Mouse (Mus musculus) olfactory bulb, adult 2 months (tissue): ENCODE measurements around the gene Eipr1. TPM values are rescaled to one million over a fixed set of nuclear protein-coding genes. Genes with fewer than 3 reads are reported as not detected.
A peak's percentile ranks its signal among the peaks of the same experiment; 100 is the strongest.

Experiments used
- H3K27ac ChIP-seq: fragments of 200-500 bp; 2 replicates; pipeline ENCODE4 v1.5.1; 2012; ENCODE audit warnings: low read depth, low read length; ENCODE audit not compliant: insufficient read depth
- H3K4me1 ChIP-seq: fragments of 200-500 bp; 2 replicates; pipeline ENCODE4 v1.6.1; 2012; ENCODE audit warnings: low read length; ENCODE audit not compliant: control insufficient read depth, insufficient read depth
- H3K4me3 ChIP-seq: fragments of 200-500 bp; 2 replicates; pipeline ENCODE4 v1.5.1; 2012; ENCODE audit warnings: mild to moderate bottlenecking, low read depth, low read length, moderate library complexity; ENCODE audit not compliant: insufficient read depth
- CTCF ChIP-seq: fragments of 200-500 bp; IDR thresholded peaks from 2 replicates; pipeline ENCODE4 v1.5.1; 2012; ENCODE audit warnings: low read depth, mild to moderate bottlenecking, low read length, moderate library complexity; ENCODE audit not compliant: insufficient read depth
- POLR2A ChIP-seq: fragments of 200-500 bp; IDR thresholded peaks from 2 replicates; pipeline ENCODE4 v1.6.1; 2012; ENCODE audit warnings: mild to moderate bottlenecking, low read depth, low read length, moderate library complexity; ENCODE audit not compliant: insufficient read depth
- WGBS: fragments of 180-500 bp; shearing (Covaris S2); methylation state at CpG from one replicate; pipeline ENCODE4 v1.1.7; 2018; 5-methylcytosine and 5-hydroxymethylcytosine counted together
- polyA plus RNA-seq: library from polyadenylated mRNA; stranded (reverse); fragments of >200 nt; gene quantifications from 2 replicates; pipeline ENCODE4 v1.2.4, GENCODE M21; 2012; ENCODE audit warnings: low replicate concordance; ENCODE audit not compliant: missing spikeins, insufficient read depth, insufficient read length

The Eipr1 gene
- polyA plus RNA-seq, 1 experiment: not detected

DNA sequence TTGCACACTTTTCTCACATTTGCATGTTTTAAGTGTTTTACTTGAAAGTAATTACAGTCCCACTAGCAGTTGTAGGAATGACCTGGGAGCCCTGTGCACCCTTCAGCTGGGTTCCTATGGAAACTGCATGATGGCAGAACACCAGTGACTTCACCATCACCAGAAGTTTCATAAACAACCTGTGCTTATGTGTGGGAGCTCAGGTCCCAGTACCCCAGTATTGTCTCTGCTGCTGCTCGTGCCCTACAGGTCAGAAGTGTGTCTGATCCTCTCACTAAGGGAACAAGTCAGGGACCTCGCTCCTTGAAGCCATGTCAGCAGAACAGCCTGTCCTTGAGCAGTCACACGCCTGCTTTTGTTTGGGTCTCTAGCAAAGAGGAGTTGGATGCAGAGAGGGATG, 78.9 kb downstream of the Eipr1 start:
- WGBS: 89% methylated on average over 3 of the region's 3 CpGs
- TF ChIP-seq POLR2A (no peak), CTCF (no peak)
- H3K27ac ChIP-seq: no peak overlapping the region
- H3K4me1 ChIP-seq: peaks cover 5% of the 10 kb centered on the region; the same call in 1 of the 2 replicates
- no peak overlapping the region for H3K4me3 ChIP-seq

DNA sequence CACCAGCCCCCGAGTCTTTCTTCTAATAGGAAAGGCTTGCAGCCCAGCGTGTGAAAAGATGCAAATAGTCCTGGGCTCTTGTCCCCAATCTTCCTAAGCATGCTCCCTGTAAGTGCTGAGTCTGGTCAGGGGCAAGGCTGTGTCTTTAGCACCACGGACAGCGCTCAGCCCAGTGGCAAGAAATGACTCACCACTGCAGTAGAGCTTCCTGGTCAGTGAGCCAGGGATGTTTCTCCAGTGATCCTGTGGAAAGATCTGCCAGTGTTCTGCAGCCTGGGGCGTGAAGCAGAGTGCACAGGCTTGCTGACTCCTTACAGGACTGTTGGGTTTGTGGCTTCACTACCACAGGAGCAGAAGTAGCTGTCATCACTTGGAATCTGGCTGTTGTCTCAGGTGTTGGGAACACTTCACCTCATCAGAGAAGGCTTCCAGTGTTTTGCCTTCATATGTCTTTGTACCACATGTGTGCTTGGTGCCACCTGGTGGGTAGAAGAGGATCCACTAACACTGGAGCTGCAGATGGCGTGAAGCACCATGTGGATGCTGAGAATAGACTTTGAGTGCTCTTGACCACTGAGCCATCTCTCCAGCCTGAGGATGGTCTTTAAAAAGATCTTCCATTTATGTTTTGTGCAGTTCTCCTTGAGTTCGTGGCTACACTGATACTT, 79.6 kb downstream of the Eipr1 start:
- Histone ChIP-seq H3K4me1 (peaks cover 5% of the 10 kb centered on the region; the same call in 1 of the 2 replicates), H3K4me3 (no peak overlapping the region), H3K27ac (no peak overlapping the region)
- TF ChIP-seq POLR2A: no peak
- TF ChIP-seq CTCF: no peak
- WGBS: 43% methylated on average over 7 of the region's 7 CpGs

DNA sequence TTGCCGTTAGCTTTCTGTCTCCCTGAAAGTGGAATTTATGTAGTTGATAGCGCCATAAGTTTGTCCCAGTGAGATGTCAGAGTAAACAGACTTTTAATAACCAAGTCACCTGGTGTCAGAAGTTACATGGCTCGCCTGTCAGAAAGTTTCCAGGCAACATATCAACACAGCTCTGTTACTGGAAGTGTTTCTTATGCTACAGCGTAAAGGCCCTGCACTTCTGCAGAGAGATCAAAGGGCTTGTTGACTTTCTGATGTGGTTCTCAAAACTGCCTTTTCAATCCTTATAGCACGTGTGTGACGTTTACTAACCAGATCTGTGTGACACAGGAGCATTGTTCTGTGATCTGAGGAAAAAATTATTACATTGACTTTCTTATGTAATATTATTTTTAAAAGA, 82.7 kb downstream of the Eipr1 start:
- WGBS: 92% methylated on average over 6 of the region's 6 CpGs
- no peak overlapping the region for H3K4me3 ChIP-seq
- no peak for TF ChIP-seq CTCF
- TF ChIP-seq POLR2A: no peak
- no peak overlapping the region for H3K27ac ChIP-seq
- H3K4me1 ChIP-seq: peaks cover 14% of the 10 kb centered on the region

DNA sequence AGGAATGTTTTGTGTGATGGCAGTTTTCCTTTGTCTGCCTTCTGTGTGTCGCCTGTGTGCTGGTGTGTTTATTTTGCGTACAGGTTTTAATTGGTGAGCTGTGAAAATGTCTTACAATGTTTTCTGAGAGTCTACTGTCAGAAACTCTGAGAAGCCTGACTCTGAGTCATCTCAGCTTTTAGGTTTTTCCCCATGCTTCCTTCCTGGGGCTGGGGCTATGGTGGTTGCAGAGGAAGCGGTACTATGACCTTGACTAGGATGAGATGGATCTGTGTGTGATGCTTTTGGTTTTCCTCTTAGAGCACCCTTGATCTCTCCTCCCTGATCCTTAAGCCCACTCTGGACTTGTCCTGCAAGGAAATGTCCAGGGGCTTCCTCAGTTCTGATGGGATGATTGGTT, 84.1 kb downstream of the Eipr1 start:
- TF ChIP-seq POLR2A: no peak
- TF ChIP-seq CTCF: no peak
- Histone ChIP-seq H3K4me3 (no peak overlapping the region), H3K4me1 (peaks cover 14% of the 10 kb centered on the region), H3K27ac (peak overlapping the region; percentile 19)
- WGBS: 55% methylated on average over 3 of the region's 3 CpGs

DNA sequence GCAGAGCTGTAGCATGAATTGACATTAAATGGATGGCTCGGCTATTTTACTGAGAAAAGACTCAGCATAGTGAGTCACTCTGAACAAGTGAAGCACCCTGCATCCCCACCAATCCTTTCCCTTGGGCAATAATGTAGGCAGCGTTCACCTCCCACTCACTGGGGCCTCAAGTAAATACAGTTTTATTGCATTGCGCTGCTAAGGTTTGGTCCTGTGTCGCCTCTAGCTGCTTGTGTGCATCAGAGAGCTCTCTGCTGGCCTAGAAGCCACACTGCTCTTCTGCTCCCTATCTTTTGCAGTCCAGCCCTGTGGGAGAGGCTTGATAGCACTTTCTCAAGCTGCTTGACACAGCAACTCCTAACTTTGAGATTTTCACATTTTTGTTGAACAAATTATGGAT, 86.7 kb downstream of the Eipr1 start:
- Histone ChIP-seq H3K4me1 (peaks cover 11% of the 10 kb centered on the region), H3K27ac (peak overlapping the region; percentile 90), H3K4me3 (no peak overlapping the region)
- 43% methylated on average over 4 of the region's 4 CpGs for WGBS
- TF ChIP-seq POLR2A: no peak
- no peak for TF ChIP-seq CTCF

DNA sequence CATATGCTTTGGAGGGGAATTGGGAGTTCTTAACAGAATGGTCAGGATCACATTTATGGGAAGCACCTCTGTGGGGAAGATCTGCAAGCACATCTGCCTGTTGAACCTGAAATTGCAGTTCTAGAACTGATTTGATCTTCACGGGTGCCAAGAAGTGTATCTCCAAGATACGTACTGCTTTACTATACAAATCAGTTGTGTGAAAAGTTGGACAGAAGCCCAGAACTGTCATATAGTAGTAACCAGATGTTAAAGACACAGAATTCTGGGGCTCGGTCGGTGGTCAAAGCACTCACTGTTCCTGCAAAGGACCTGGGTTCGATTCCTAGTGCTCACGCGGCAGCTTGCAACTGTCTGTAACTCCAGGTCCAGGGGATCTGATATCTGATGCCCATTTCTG, 87.4 kb downstream of the Eipr1 start:
- WGBS: 80% methylated on average over 7 of the region's 7 CpGs
- no peak for TF ChIP-seq POLR2A
- no peak for TF ChIP-seq CTCF
- Histone ChIP-seq H3K4me1 (peaks cover 11% of the 10 kb centered on the region), H3K4me3 (no peak overlapping the region), H3K27ac (no peak overlapping the region)

DNA sequence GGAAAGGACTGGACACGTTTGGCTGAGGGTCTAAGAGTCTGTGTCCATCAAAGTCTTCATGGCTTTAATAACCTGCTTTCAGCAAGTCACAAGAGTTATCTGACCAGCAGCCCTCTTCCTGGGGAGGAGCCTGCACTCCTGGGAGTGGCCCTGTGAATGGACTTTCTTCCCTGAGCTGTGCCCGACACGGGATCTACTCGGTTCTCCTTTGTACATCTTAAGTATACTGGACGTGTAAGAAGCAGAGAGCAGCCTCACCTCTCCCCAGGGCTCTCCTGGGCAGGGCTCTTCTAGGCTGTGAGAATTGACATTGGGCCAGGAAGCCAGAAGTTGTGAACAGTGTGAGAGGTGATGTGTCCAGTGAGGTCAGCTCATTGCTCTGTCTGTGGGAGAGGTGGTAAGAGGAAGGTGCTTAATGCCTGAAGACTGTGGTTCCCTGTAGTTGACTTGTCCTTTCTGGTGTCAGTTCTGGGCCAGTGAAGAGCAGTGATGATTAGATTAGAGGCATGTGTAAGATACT, 89.6 kb downstream of the Eipr1 start:
- Histone ChIP-seq H3K27ac (no peak overlapping the region), H3K4me3 (no peak overlapping the region), H3K4me1 (peaks cover 9% of the 10 kb centered on the region)
- 81% methylated on average over 5 of the region's 5 CpGs for WGBS
- TF ChIP-seq POLR2A (no peak), CTCF (no peak)

DNA sequence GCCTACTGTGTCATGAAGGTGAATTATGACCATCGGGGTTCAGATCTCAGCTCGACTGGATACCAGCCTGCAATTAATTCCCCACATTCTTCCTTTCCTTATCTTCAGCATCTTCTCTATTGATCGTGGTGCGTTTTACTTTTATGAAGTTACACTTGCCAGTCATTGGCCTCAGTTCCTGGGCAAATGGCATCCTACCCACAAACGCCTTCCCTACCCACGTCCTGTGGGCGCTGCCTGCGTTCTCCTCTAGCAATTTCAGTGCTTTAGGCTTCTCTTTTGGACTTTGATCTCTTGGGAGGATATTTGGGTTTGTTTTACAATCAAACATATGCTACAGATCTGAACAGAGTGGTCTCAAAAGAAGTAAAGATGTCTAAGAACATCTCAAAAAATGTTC, 94.2 kb downstream of the Eipr1 start:
- WGBS: 96% methylated on average over 8 of the region's 8 CpGs
- TF ChIP-seq POLR2A (no peak), CTCF (no peak)
- H3K4me3 ChIP-seq: no peak overlapping the region
- peaks cover 12% of the 10 kb centered on the region for H3K4me1 ChIP-seq
- no peak overlapping the region for H3K27ac ChIP-seq

DNA sequence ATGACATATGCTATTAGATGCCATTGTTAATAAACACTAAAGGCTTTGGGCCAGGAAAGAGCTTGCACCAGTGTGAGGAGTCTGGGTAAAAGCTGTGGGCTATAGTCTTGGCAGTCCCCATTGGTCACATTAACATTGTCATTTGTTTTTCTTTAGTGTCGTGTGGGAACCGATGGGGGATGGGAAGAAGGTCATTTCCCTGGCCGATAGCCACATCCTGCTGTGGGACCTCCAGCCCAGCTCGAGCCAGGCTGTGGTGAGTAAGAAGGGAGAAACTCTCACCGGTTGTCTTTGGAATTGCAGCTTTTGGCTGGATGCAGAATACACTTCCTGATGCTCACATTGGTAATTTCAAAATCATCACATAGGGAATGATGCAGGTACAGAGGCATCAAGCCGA, 95.8 kb downstream of the Eipr1 start:
- Histone ChIP-seq H3K4me1 (peaks cover 12% of the 10 kb centered on the region), H3K27ac (no peak overlapping the region), H3K4me3 (no peak overlapping the region)
- 60% methylated on average over 6 of the region's 6 CpGs for WGBS
- TF ChIP-seq CTCF: no peak
